Mouse (Mus musculus): ENCODE measurements around the gene Aip.
A peak's percentile ranks its signal among the peaks of the same experiment; 100 is the strongest.

The Aip gene

DNA sequence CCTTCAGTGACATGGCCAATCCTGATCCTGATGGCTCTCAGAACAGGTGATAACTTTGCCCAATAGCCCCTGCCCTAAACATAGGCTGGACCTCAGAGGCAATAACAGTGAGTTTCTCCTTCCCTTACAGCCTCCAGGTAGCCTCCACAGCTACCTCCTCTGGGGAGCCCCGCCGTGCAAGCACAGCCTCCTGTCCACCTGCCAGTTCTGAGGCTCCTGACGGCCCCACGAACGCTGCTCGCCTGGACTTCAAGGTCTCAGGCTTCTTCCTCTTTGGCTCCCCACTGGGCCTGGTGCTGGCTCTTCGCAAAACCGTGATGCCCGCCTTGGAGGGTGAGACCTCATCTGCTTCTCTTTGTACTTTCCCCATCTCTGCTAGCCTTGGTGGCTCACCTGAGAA, 17.1 kb downstream of the Aip start:
- DNase-seq, result no peak

- DNase-seq, result no peak
These were observed 19.0 kb downstream of the Aip start for GRCm38 (mm10) chr19:4106654-4107053.

GRCm38 (mm10) chr19:4104675-4105194, 20.9 kb downstream of the Aip start:
- no peak for DNase-seq

DNA sequence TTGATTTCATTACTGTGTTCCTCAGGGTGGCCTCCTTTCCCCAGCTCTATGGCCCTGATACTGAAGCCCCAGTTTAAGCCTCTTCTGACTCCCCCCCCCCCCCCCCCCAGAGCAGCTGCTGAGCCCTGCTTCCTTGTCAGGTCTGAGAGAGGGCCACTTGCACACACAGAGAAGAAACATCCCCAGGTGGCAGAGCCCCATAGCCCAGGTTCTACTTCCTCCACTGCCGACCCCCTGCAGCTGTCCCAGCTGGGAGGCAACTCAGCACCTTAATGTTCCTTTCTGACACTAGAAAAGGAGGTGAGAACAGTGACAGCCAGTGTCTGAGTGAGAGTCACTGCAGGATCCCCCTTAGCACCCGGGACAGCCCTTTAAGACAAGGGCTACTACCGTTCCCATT, 21.9 kb downstream of the Aip start:
- DNase-seq, result no peak

GRCm38 (mm10) chr19:4103294-4103693, 22.4 kb downstream of the Aip start:
- DNase-seq, result no peak

DNA sequence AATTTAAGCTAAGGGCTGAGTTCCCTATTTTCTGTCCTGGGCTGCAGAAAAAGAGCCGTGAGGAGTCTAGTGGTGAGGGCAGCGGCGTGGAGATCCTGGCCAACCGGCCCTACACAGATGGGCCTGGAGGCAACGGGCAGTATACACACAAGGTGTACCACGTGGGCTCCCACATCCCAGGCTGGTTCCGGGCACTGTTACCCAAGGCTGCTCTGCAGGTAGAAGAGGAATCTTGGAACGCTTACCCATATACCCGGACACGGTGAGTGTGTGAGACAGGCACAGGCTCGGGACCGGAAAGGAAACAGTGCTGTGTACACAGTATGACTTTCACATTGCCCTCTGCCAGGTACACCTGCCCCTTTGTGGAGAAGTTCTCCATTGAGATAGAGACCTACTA, 23.0 kb downstream of the Aip start:
- peak; percentile 74 to 75 for DNase-seq

- no peak for DNase-seq
These were observed 23.6 kb downstream of the Aip start for GRCm38 (mm10) chr19:4102049-4102448.

DNA sequence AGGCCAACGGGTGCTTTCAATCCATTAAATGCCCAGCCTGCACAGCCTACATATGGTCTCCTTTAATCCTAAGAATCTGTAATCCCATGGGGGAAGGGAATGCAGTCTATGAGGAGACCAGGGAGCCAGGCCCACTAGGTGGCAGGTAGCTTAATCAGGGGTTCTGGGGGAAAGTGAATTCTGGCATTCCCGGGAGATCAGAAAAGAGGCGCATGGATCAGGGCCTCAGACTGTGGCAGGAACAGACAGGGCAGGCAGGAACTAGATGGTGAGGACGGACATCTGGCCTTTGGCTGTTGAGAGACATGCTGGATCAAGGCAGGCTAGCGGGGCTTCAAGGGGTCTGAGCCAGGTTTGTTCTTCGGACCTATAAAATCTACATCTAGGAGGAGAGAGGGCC, 24.2 kb downstream of the Aip start:
- DNase-seq, result no peak

DNA sequence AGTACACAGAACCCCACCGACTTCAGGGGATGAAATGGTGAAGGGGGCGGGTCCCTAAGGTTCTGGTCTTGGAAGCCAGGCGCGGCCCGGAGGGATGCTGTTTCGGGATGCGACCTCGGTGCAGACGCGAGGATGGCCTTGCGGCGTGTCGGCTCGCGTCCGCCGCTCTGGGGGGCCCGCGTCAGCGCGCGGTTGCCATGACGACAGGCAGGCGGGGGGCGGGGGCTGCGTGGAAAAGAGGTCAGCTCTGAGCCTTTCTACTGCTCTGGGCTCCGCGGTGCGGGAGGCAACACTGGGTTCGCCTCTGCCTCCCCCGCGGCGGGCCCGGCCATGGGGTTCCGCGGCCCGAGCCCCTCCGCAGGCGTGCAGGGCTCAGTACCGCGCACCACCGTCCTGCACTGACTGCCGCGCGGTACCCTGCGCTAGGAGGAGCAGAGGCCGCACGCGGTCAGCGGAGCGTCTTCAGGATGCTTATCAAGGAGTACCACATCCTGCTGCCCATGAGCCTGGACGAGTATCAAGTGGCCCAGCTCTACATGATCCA, 24.9 kb downstream of the Aip start:
- DNase-seq, result peak; percentile 81 to 84

- DNase-seq, result peak; percentile 60 to 69
These were observed 25.6 kb downstream of the Aip start, which contains the start of gene Pitpnm1 for GRCm38 (mm10) chr19:4099837-4100717. Pitpnm1 (plus strand) TSS chr19:4099998.

DNA sequence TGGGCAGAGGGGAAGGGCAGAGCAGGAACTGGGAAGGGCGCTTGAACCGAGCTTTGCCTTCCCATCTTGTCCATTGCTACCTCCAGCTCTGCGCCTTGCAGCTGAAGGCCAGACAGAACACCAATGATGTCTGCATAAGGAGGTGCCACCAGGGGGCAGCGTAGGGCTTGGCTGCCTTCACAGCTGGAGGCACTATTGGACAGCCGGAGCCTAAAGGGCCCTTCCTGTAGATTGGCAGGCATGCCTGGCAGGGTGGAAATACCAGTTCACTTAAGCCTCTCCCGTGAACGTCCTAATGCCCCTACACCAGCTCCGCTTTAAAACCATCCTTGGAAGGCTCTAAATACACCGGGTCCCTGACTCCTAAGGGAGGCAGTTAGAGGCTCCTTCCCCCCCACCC, 26.6 kb downstream of the Aip start:
- peak; percentile 93 to 96 for DNase-seq

DNA sequence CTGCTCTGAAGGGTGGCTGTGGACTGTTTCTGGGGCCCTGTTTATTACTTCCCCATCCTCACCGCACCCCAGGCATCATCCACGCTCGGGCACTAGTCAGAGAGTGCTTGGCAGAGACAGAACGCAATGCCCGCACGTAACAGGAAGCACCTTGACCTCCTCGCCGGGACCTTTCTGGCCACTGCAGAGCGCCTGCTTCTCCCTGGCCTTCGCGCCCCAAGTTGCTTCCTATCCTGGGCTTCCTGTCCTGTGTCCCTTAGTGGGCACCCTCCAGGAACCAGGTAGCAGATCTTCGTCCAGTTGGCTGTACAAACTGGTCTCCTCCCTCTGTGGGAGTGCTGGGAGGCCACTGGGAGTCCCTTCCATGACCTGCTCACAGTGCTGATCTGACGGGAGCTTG, 27.2 kb downstream of the Aip start:
- DNase-seq, result no peak

- no peak for DNase-seq
These were observed 28.2 kb downstream of the Aip start for GRCm38 (mm10) chr19:4097441-4097825.

DNA sequence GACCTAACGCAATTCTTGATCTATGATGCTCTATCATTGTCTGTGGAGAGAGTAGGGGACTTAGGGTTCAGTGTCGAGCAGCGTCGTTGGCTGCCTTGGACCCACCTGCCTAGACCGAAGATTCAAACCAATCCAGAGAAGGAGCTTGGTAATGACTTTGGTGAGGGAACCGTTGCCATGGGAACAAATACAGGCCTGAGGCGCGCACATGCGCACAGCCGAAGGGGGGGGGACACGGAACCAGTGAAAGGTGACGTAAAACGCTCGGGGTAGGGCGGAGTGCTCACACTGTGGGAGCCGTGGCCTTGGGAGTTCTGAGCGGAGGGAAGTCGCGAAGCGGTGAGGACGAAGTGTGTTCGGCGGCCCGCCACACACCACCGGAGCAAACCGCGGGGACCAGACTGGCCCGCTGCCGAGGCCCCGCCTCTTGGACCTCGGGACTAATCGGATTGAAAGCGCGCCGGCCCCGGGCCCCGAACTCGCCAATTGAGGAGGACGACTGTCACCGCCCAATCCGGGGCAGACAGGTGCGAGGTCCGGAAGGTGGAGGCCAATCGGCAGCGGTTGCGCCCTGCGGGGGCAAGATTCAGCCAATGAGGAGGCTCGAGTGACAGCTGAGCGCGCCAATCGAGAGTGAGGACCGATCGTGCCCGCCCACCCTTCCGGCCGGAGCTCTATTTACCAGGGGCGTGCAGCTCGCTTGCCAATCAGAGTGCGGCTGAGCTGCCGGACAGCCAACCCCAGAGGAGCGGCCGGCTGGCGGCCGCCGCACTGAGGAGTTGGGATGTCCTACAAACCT, 28.8 kb downstream of the Aip start, which contains the start of gene Cdk2ap2:
Cdk2ap2 (plus strand) TSS at position 541 of the 799 bp plus-strand sequence.
- peak; percentile 100 for DNase-seq

- no peak for DNase-seq
These were observed 29.9 kb downstream of the Aip start for GRCm38 (mm10) chr19:4095802-4096201.

DNA sequence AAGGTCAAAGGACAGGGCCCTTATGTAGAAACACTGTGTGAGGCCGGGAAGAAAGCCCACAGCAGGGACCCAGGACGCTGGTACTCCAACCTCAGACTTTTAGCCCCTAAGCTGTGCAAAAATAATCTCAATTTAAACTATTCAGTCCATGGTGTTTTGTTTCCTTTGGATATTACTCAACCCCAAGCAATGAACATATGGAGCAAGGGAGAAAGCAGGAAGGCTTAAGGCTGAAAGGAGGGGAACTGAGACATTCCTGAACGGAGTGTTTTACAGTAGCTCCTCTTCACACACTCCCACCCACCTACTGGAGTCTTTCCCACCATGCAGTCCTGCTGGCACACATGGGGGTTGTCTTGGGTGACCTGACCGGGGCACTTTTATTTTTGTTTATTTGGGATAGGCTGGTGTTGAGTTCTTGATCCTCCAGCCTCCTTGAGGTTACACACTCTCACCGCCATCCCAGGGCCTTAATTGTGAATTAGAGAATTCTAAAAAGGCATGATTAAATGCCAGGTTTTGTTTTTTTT, 30.8 kb downstream of the Aip start:
- no peak for DNase-seq

GRCm38 (mm10) chr19:4094348-4094747, 31.3 kb downstream of the Aip start:
- no peak for DNase-seq

DNA sequence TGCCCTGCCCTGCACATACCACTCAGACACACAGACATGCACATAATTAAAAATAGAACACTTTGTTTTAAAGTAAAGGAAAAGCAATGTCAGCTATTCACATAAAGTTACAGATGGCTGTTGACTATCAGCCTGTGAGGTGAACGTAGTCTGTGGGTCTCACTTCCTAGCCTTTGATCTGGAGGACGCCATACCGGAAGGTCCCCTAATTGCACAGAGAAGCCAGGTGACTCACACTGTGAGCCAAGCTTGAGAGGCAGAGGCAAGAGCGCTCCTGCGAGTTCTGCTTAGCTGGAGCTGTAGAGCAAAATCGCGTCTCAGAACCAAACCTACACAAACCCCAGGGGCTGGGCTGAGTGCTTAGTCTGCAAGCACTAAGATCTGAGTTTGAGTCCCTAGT, 31.9 kb downstream of the Aip start:
- DNase-seq, result no peak

- DNase-seq, result no peak
These were observed 32.9 kb downstream of the Aip start for GRCm38 (mm10) chr19:4092750-4093149.

GRCm38 (mm10) chr19:4091383-4091782, 34.3 kb downstream of the Aip start:
- no peak for DNase-seq

DNA sequence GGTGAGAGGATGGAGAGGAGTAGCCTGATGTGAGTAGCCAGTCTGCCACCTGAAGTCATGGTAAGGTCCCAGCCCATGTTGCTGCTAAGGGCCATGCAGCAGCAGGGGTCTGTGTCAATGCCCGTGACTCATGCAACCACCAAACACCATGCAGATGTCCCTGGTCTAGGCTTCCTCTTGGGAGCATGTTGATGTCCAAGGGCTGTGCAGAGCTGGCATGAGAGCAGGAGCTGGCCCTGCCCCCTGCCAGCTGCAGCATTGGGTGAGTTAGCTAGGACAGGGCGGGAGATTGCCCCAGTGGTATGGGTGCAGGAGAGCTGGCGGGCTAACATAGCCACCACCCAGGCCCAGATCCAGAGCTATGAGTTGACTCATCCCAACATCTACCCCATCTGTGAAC, 35.2 kb downstream of the Aip start:
- DNase-seq, result no peak

GRCm38 (mm10) chr19:4089128-4089527, 36.5 kb downstream of the Aip start:
- no peak for DNase-seq

- DNase-seq, result no peak
These were observed 37.5 kb downstream of the Aip start for GRCm38 (mm10) chr19:4088146-4088545.

Data from cerebellum, postnatal 36 days (tissue).